Mouse (Mus musculus) T-helper 17 cell (primary cell): ENCODE measurements at regions not wholly inside any gene's neighbourhood (a gene's known extent, or its start where the extent isn't known, plus 50 kb on each side); places are given as distances from the start of the nearest gene placed in this dataset.

Experiments
- in situ Hi-C, 2 experiments: fragments of 300-600 bp; cut with MboI, MseI; formaldehyde crosslinking; loops; 1 replicate in 1 of 2; 2 replicates in 1 of 2; pipeline ENCODE4 v1.15.1; 2025; ENCODE audit warnings: high pct_unique_total_duplicates in 2 of 2

DNA sequence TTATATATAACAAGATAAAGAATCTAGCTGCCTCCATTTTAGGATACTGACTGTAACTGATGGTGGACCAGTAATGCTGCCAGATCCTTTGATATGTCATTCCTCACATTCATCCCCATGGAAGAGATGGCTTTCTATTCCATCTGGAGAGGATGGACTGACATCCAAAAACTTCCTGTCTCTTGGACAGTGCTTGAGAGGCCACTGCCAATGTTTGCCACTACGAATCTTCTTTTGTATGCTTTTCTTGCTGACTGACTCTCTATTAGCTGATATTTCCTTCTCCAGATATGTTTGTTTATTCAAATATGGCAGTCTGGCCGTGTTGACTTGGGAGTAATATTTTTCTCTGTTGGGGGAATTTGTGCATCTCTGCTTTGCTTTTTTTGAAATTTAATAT is 253.6 kb downstream of the 9330182O14Rik start:
- in situ Hi-C loops, result loop anchor here in 1 of 2 experiments (10.0 kb wide), 1 partner anchor 687 kb away; no protein-coding TSS in a partner anchor

DNA sequence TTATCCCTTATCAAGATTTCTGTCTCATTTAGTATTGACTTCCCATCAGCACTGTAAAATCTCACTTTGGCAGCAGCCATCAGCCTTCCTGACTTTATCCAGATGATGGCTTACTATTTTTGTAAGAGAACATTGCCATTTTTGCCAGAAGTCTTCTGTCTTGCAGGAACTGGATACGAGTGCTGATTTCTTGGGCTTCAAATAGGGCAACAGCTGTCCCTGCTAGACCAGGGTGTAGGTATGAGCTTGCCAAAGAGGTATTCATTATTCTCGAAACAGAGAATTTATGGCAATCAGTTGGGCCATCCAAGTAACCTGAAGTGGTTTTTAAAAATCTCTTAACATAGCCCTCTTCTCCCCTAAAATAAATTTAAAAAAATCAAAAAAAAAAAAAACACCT is 254.6 kb downstream of the 9330182O14Rik start:
- in situ Hi-C loops, result loop anchor here in 1 of 2 experiments (10.0 kb wide), 1 partner anchor 686 kb away; no protein-coding TSS in a partner anchor

DNA sequence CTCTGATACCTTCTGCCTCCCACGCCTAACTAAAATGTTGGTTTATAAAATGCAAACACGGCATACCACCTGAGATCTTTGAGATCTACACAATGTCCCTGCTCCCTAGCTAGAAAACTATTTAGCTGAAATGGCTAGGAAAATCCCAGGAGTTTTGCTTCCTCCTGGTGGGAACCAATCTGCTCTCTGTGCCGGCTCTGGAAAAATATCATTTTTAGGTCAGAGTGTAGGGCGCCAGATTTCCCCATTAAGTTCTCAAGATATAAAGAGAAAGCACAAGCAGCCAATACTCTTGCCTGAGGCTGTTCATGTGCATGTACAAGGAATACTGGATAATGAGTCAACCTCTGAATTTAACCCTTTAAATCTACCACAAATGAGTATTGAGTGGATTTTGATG is 301.0 kb downstream of the 9330182O14Rik start:
- in situ Hi-C loops, result no loop called here

DNA sequence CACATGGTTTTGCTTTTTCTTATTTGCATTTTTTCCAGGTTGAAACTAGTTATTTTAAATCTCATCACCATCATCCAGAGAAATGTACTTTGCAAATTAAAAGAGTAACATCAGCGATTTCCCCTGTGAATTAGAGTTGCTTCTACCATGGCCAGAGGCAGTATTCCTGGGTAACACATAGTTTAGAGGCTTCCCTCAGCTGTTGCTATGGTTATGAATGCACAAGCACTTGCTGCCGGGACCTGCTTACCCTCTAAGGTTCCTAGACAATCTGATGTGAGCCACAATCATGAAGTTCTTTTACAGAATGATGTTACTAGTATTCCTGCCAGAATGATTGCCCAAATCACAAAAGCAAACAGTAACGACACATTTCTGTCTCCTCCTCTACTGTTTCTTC is 302.5 kb downstream of the 9330182O14Rik start:
- in situ Hi-C loops, result no loop called here

DNA sequence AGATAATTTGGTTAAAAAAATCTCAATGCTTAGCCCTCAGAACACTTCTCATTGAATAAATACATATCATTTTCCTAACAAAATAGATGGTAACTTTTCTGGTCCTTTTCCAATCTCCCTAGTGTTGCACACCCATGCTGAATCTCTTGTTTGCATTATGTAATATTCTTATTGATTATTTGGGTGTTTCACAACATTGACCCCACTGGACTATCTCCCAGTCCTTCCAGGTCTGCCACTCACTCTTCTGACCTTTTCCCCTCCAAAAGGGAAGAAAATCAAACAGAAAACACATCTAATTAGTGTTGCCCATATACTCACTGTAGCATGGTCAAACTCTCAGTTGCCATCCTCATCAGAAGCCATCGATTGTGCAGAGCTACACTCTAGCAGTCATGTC is 305.7 kb downstream of the 9330182O14Rik start:
- in situ Hi-C loops, result no loop called here

DNA sequence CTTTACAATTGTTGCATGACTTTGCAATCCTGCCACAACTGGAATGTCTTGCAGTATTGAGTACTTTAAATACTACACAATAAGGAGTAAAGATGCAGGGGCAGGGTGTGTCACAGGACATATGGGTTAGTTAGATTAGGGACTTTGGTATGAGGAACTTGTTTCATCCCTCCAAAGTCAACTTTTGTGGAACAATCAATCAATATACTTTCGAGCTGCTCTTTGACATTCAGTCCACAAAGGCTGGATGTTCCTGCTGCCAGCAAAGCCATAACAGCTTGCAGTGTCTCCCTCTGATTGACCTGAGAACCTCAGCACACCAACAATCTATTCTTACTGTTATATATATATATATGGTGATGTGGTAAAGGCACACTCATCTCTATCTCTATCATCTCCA is 314.5 kb downstream of the 9330182O14Rik start:
- in situ Hi-C loops, result no loop called here

DNA sequence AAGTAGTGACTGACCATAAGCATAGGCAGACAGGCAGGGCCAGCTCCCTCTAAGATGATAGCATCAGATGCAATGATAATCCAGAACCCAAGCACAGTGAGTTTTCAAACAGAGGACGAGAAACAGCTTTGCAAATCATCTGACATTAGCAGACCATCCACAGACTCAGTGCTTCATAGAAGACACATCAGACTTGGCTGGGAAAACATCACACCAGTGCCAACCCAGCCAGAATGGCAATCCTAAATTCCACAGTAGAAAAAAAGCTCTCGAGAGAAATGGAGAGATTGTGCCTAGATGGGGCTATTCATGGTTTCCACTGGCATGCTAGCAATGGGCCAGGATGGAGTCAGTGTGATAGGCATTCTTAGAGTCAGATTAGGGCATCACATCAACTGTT is 319.1 kb downstream of the 9330182O14Rik start:
- in situ Hi-C loops, result no loop called here

DNA sequence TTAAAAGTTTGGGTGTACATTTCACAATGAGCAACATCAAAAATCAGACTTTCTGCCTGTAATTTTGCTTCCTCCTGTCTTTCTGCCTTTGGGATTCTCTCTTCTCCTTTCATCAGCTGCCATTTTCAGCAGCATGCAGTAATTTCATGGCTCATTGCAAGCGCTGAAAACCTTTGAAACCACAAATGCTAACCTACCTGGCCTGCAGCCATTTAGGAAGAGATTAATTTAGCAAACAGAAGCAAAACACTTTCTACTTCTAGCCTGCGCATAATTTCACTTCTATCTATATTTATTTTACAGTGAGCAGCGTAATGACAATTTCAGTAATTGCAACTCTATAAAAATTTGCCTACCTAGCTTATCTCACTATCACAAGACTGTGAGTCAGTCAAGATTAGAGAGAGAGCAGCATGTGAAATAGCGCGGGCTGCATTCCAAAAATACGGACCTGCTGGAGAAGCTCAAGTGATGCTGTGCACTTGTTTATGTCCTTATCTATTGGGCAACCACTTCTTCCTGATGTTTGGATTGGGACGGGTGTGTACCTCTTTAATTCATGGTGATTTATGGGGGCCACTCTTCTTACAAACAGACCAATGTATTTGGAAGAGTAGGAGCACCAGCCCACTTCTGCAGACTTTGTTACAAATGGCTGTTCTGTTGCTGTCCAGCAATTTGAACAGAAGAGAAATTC is 341.6 kb downstream of the 9330182O14Rik start:
- in situ Hi-C loops, result no loop called here

DNA sequence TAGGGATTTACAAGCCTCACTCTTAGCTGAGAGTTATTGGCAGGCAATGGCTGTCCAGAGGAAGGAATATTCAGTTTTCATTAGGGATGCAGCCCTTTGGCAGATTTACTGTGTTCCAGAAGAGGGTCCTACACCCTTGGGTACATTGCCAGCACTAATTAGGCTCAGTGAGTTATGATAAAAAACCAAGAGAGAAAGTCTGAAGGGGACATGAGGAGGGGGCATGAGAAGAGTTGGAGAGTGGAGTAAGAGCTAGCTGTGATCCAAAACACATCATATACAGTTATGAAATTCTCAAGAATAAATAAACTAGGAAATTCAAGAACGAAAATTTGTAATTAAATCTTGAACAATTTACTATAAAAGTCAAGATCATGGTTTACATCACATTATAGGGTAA is 346.2 kb downstream of the 9330182O14Rik start:
- in situ Hi-C loops, result no loop called here

DNA sequence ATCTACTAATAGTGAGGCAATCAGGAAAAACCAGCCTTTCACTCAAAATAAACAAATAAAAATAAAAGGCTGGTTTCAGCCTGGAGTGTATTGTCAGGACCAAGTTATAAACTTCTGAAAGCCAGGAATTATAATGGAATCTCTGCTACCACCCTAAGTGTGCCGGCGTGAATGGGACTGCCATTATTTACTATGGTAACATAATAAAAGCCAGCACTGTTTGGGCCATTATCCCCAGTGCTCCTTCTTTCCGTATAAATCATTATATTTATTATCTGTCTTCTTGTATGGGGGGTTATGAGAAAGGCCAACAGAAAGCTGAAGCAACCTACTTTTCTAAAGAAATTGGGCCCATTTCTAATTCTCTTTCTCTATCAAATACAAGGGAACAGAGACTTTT is 347.1 kb downstream of the 9330182O14Rik start:
- in situ Hi-C loops, result no loop called here

DNA sequence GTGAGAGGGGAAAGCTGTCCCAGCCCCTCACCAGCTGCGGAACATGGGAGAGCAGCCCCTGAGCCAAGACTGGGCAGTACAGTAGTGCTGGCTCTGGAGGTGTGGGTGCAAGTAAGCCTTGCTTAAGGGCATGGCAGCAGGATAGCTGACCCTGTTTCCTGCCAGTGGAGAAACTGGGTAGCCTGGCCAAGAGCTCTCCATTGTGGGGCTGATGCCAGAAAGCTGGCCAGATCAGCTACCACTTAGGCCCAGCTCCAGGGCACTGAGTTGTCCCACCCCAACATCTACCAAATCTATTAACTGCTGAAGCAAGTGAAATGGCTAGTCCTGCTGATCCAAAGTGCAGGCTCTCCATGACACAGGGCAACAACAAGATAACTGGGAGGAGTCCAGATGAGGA is 351.8 kb downstream of the 9330182O14Rik start:
- in situ Hi-C loops, result no loop called here

DNA sequence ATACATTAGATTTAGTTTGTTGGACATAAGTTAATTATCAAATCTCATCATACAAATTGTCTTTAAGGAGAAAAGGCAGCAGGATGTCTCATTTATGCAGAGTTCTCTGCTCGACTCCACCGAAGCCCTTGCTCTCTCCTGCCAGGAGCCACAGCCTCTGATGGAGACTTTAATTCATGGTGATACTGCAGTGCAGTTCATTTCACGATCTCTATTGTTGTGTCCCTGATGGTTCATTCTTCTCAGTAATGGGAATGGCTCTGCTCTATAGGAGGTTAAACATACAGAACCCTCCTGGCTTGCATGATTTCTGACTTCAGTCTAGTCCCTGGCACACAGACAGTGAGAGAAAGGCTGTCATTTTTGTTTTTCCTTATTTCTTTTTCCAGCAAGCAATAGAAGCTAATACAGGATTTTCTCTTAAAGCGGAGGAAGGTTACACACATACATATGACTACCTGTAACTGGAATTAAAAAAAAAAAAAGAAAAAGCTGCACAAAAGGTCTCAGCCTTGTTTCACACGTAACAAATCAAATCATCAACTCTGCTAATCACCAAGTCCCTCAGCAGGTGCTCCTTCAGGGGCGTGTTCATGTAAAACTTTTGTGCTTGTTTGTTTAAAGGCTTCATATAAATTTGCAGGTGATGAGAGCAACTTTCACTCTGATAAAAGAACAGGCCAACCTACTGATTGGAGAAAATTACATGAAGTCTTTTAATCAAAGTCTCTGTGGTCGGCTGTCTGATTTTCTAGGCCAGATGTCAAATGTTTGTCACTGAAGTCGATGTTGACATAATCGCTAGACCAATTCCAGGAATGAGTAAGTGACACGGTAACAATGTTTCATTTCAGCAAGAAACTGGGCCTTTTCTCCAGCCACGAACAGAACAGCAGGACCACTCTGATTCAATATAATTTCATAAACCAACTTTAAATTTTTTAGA is 367.3 kb downstream of the 9330182O14Rik start:
- in situ Hi-C loops, result no loop called here

DNA sequence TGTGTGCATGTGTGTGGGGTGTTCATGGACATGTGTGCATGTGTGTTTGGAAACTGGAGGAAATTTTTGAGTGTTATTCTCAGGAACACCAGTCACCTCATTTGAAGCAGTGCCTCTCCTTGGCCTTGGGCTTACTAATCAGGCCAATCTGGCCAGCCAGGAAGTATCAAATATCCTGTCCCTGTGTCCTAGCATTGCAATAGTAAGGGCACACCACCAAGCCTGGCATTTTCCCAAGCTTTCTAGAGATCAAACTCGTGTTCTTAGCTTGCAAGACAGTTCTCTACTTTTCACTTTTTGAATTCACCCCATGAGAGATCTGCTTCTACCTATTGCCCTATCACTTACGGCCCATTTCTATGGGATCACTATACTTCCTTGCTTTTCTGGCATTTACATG is 376.7 kb downstream of the 9330182O14Rik start:
- in situ Hi-C loops, result no loop called here

DNA sequence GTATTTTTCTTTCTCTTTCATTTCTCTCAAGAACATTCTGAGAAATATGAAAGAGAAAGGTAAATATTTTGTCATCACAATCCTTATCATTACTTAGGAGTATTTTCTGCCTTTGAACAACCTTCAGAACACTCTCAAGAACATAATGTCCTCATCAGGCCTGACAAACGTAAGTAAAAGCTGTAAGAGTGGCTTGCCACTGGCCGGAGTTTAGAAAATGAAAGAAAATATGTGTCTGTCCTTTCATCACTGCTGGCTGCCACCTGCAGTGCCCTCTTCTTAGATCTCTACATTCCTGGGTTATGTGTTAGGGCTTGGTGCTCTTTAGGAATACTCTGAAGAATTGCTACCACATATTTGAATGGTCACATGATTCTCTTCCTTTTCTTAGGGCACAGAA is 390.2 kb downstream of the 9330182O14Rik start:
- in situ Hi-C loops, result no loop called here

DNA sequence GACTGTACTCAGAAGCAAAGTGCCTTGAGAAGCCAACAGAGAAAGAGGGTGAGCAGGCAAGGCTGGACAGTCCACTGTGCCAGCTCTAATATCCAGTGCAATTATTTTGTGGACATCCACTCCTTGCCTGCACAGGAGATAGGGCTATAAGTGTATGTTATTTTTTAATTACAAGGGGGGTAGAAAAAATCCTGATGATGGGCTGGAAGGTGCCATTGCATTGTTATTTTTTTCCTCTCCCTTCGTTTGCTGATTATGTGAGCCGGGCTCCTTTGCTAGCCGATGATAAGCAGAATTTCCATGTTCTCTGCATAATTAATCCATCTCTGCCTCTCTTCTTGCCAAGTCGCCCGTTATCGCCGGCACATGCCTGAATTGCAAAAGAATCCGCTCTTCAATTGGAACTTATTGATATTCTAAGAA is 399.3 kb downstream of the 9330182O14Rik start:
- in situ Hi-C loops, result no loop called here

DNA sequence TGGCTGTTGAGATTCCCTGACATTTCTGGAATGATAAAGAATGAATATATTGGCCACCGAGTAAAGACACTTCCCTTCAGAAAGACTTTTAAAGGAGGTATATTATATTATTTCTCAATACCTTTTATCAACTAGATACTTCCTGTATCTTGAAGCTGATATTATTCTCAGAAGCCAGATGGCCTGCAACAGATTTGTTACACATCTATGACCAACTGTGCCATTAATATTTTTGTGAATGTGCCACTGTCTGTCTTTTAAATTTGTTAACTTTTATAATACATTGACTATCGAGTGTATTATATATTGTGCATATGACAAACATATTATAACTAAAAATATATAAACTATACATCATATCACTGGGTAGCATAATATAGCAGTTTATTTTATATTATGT is 427.5 kb downstream of the 9330182O14Rik start:
- in situ Hi-C loops, result no loop called here

DNA sequence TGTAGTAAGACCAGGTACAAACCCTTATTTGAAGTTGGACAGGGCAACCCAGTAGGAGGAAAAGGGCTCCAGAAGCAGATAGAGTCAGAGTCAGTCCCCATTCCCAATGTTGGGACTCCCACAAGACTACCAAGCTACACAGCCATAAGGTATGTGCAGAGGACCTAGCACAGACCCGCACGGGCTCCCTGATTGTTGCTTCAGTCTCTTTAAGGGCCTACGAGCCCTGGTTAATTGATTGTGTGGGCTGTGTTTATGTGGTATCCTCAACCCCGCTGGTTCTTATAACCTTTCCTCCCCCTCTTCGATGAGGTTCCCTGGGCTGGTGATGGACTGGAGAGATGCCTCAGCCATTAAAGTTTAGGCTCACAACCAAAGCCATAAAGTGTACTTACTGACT is 431.6 kb downstream of the 9330182O14Rik start:
- in situ Hi-C loops, result no loop called here

DNA sequence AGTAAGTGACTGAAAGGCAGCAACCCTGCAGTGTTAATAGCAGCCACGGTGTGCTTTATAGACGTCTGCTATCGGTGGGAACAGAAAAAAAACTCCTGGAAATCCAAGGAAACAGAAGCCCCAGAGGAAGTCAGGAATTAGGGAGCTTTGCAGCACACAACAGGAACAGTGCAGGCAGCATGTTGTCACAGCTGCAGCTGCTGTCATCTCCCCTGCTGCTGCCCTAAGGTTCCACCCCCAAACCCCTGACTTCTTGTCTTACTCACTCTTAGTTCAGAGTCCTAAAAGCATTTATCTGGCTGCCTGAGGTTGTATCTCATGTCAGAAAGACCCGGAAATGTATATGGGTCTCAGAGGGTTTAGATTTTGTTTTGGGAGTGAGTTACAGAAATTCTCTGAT is 432.3 kb downstream of the 9330182O14Rik start:
- in situ Hi-C loops, result no loop called here

DNA sequence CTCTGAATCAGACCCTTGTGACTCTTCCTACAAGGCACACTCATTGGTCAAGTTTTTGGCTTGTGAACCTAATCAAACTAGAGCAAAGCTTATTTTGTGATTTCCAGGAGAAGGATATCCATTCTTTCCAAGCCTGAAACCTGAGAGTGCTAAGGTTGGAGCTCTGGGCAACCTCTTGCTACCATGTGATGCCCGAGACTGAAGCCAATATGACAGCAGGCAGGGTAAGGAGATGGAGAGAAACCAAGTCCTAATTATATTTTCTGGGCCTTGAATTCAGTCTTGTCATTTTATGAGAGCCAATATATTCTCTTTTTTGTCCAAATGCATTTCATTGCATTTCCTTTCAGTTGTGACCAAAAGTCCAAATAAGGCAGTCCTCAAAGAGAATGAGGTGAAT is 434.5 kb downstream of the 9330182O14Rik start:
- in situ Hi-C loops, result no loop called here
